Mouse (Mus musculus): Measurements from ENCODE around the gene Kank2. TPM values are rescaled to one million over a fixed set of nuclear protein-coding genes. Genes with fewer than 3 reads are reported as not detected.

Gene Kank2
- total and polyA plus RNA-seq, 3 experiments, result 0.09 to 2.3 (median 0.60) TPM

DNA sequence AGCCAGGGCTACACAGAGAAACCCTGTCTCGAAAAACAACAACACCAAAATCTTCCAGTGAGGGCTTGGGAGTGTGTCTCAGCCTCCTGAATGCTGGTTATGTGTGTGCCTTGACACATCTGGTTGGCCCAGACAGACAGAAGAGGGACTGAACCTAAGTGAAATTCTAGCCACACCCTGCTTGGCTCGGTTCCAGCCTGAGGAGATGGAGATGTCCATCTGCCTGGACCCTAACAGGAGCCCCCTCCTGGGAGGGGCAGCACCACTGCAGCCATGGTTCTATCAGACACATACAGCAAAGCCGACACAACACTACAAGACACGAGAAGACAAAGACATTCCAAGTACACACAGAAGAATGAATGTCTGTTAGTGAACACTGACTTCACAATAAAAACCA is 19.6 kb upstream of the Kank2 start:
- no peak for DNase-seq (ENCODE audit: extremely low read depth)
- no peaks in the 10 kb centered on the region for H3K79me2 ChIP-seq (replicated peaks; ENCODE audit: control insufficient read depth, extremely low read depth, insufficient read depth, poor library complexity, severe bottlenecking)
- no peak overlapping the region for H3K4me2 ChIP-seq (ENCODE audit: insufficient read depth, low read depth, poor library complexity, severe bottlenecking)
- H3K4me1 ChIP-seq (ENCODE audit: control insufficient read depth in 1 of 2, insufficient read depth in 2 of 2), result peaks cover 3 to 6% of the 10 kb centered on the region in 2 experiments; a peak in 1 of 4 replicates
- H3K9me3 ChIP-seq (replicated peaks; ENCODE audit: low read length), result no peaks in the 10 kb centered on the region
- in situ Hi-C loops (cut with MboI; ENCODE audit: low pct_ligation_motif_present, low pct_unique_long_range_greater_than_20kb, low sequenced_read_pairs) (no loop called here), dilution Hi-C loops (cut with MboI; ENCODE audit: extremely low pct_ligation_motif_present, extremely low pct_unique_long_range_greater_than_20kb, low sequenced_read_pairs) (no loop called here)
- no peak overlapping the region for H3K27ac ChIP-seq (ENCODE audit: insufficient read depth, low read depth)
- no peaks in the 10 kb centered on the region for H3K27me3 ChIP-seq (replicated peaks)
- peaks cover 3 to 19% of the 10 kb centered on the region in 2 experiments for H3K36me3 ChIP-seq (replicated peaks in 1 of 2; ENCODE audit: control insufficient read depth in 1 of 2, insufficient read depth in 1 of 2, low read length in 1 of 2)
- H3K9ac ChIP-seq (ENCODE audit: insufficient read depth, low read depth), result no peak overlapping the region
- TF ChIP-seq HCFC1 (IDR thresholded peaks at IDR 0.05; ENCODE audit: low read depth, low read length), result no peak
- TF ChIP-seq ZMIZ1 (IDR thresholded peaks at IDR 0.05; ENCODE audit: low read depth, low read length), result no peak
- TF ChIP-seq MXI1 (IDR thresholded peaks at IDR 0.05; ENCODE audit: low read depth, low read length), result no peak
- TF ChIP-seq NRF1 (IDR thresholded peaks at IDR 0.05; ENCODE audit: low read depth, low read length), result no peak
- no peak for TF ChIP-seq SMC3 (IDR thresholded peaks at IDR 0.05; ENCODE audit: low read depth, low read length)
- TF ChIP-seq SIN3A (IDR thresholded peaks at IDR 0.05; ENCODE audit: low read length), result no peak
- TF ChIP-seq MYC (IDR thresholded peaks at IDR 0.05; ENCODE audit: low read depth, low read length), result no peak
- TF ChIP-seq JUND (conservative IDR thresholded peaks at IDR 0.05; ENCODE audit: low read depth, low read length), result no peak
- TF ChIP-seq UBTF (IDR thresholded peaks at IDR 0.05; ENCODE audit: low read depth, low read length), result no peak
- no peak for TF ChIP-seq TBP (conservative IDR thresholded peaks at IDR 0.05; ENCODE audit: low read depth, low read length)
- no peak for TF ChIP-seq ETS1 (conservative IDR thresholded peaks at IDR 0.05; ENCODE audit: low read depth, low read length)
- no peak for TF ChIP-seq BHLHE40 (IDR thresholded peaks at IDR 0.05; ENCODE audit: low read depth, low read length)
- no peak for TF ChIP-seq E2F4 (IDR thresholded peaks at IDR 0.05; ENCODE audit: insufficient replicate concordance, low read depth, low read length)
- H3K4me3 ChIP-seq (replicated peaks in 1 of 3; ENCODE audit: low read depth in 2 of 3, low read length in 2 of 3, poor library complexity in 1 of 3), result no peak overlapping the region

DNA sequence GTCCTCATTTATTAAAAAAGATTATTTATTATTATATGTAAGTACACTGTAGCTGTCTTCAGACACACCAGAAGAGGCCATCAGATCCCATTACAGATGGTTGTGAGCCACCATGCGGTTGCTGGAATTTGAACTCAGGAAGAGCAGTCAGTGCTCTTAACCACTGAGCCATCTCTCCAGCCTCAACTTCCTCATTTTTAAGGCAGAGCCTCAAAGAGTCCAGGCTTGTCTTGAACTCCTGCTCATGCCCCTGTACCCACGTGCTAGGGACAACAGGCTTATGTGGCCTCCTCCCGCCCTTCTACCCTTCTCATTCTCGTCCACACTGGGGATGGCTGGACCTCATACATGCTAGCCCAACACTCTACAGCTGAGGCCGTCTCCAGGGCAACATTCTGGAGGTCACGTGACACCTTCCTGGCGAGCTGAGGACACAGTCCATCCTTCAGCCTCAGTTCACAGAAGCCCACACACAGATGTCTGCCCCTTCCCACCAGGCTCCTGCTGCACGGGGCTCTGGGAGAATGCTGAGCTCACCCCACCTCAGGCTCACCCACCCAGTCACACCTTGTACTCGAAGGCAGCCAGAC is 18.3 kb upstream of the Kank2 start:
- Histone ChIP-seq H3K27ac (ENCODE audit: insufficient read depth, low read depth) (no peak overlapping the region), H3K79me2 (replicated peaks; ENCODE audit: control insufficient read depth, extremely low read depth, insufficient read depth, poor library complexity, severe bottlenecking) (no peaks in the 10 kb centered on the region), H3K9me3 (replicated peaks; ENCODE audit: low read length) (no peaks in the 10 kb centered on the region), H3K27me3 (replicated peaks) (no peaks in the 10 kb centered on the region), H3K4me1 (ENCODE audit: control insufficient read depth in 1 of 2, insufficient read depth in 2 of 2) (peaks cover 3 to 6% of the 10 kb centered on the region in 2 experiments; a peak in 1 of 4 replicates), H3K4me3 (replicated peaks in 1 of 3; ENCODE audit: low read depth in 2 of 3, low read length in 2 of 3, poor library complexity in 1 of 3) (no peak overlapping the region), H3K36me3 (replicated peaks in 1 of 2; ENCODE audit: control insufficient read depth in 1 of 2, insufficient read depth in 1 of 2, low read length in 1 of 2) (peaks cover 3 to 20% of the 10 kb centered on the region in 2 experiments), H3K4me2 (ENCODE audit: insufficient read depth, low read depth, poor library complexity, severe bottlenecking) (no peak overlapping the region), H3K9ac (ENCODE audit: insufficient read depth, low read depth) (no peak overlapping the region)
- dilution Hi-C loops (cut with MboI; ENCODE audit: extremely low pct_ligation_motif_present, extremely low pct_unique_long_range_greater_than_20kb, low sequenced_read_pairs) (no loop called here), in situ Hi-C loops (cut with MboI; ENCODE audit: low pct_ligation_motif_present, low pct_unique_long_range_greater_than_20kb, low sequenced_read_pairs) (no loop called here)
- TF ChIP-seq NELFE (IDR thresholded peaks at IDR 0.05; ENCODE audit: low read depth, low read length) (no peak), RCOR1 (conservative IDR thresholded peaks at IDR 0.05; ENCODE audit: low read depth, low read length) (no peak), USF2 (conservative IDR thresholded peaks at IDR 0.05; ENCODE audit: low read depth, low read length) (no peak), E2F4 (IDR thresholded peaks at IDR 0.05; ENCODE audit: insufficient replicate concordance, low read depth, low read length) (no peak), TBP (conservative IDR thresholded peaks at IDR 0.05; ENCODE audit: low read depth, low read length) (no peak), BHLHE40 (IDR thresholded peaks at IDR 0.05; ENCODE audit: low read depth, low read length) (no peak), POLR2A (IDR thresholded peaks at IDR 0.05; ENCODE audit: low read depth, low read length) (no peak), ZMIZ1 (IDR thresholded peaks at IDR 0.05; ENCODE audit: low read depth, low read length) (no peak), PAX5 (IDR thresholded peaks at IDR 0.05; ENCODE audit: low read length) (no peak), CHD2 (IDR thresholded peaks at IDR 0.05; ENCODE audit: low read length) (no peak), ZKSCAN1 (IDR thresholded peaks at IDR 0.05; ENCODE audit: borderline replicate concordance, low read depth, low read length) (no peak), MAX (IDR thresholded peaks at IDR 0.05; ENCODE audit: low read length) (no peak), GABPA (IDR thresholded peaks at IDR 0.05; ENCODE audit: insufficient replicate concordance, low read depth, low read length) (no peak), TCF12 (IDR thresholded peaks at IDR 0.05; ENCODE audit: low read depth, low read length) (no peak), MYC (IDR thresholded peaks at IDR 0.05; ENCODE audit: low read depth, low read length) (no peak), USF1 (IDR thresholded peaks at IDR 0.05; ENCODE audit: low read depth, low read length) (no peak), CHD1 (IDR thresholded peaks at IDR 0.05; ENCODE audit: low read depth, low read length) (no peak), IRF4 (IDR thresholded peaks at IDR 0.05; ENCODE audit: low read depth, low read length) (no peak), NRF1 (IDR thresholded peaks at IDR 0.05; ENCODE audit: low read depth, low read length) (no peak), ZNF384 (IDR thresholded peaks at IDR 0.05; ENCODE audit: low read depth, low read length) (no peak)
- no peak for DNase-seq (ENCODE audit: extremely low read depth)
